Mouse (Mus musculus) granulocyte monocyte progenitor cell, adult 5-6 weeks (primary cell): ENCODE measurements around the gene Sgce. TPM values are rescaled to one million over a fixed set of nuclear protein-coding genes. Genes with fewer than 3 reads are reported as not detected.

Source experiments
- ATAC-seq: replicated peaks from 2 replicates; pipeline ENCODE4 v1.8.0; 2016; ENCODE audit warnings: mild to moderate bottlenecking, moderate TSS enrichment, inconsistent platforms; ENCODE audit not compliant: poor library complexity, severe bottlenecking
- total RNA-seq, 2 experiments: library from RNA; stranded (forward) in 1 of 2; stranded (reverse) in 1 of 2; fragments of 200-712, 200-1000 nt in 1 of 2; fragments of >200 nt in 1 of 2; fragmentation: Nextera tagmentation in 1 of 2; gene quantifications; 2 replicates each; pipeline ENCODE4 v1.2.3; 2014 to 2017

Sgce gene
- total RNA-seq, 2 experiments from 2014 or later = 2.3 TPM; not detected in 1

GRCm38 (mm10) chr6:4723998-4724757 lies 22.8 kb downstream of the Sgce start:
- no peak for ATAC-seq

- no peak for ATAC-seq
Measured at GRCm38 (mm10) chr6:4722739-4723138, 24.3 kb downstream of the Sgce start.

GRCm38 (mm10) chr6:4722142-4722541 lies 24.9 kb downstream of the Sgce start:
- no peak for ATAC-seq

GRCm38 (mm10) chr6:4717344-4717743 lies 29.7 kb downstream of the Sgce start:
- no peak for ATAC-seq

- no peak for ATAC-seq
Measured at GRCm38 (mm10) chr6:4716171-4716570, 30.8 kb downstream of the Sgce start.

GRCm38 (mm10) chr6:4708971-4709370 lies 38.0 kb downstream of the Sgce start:
- no peak for ATAC-seq

- peak; percentile 69 for ATAC-seq
Measured at GRCm38 (mm10) chr6:4706415-4706814, 40.6 kb downstream of the Sgce start.

GRCm38 (mm10) chr6:4703908-4704307 lies 43.1 kb downstream of the Sgce start:
- no peak for ATAC-seq

- ATAC-seq = no peak
Measured at GRCm38 (mm10) chr6:4701641-4702040, 45.4 kb downstream of the Sgce start.

- no peak for ATAC-seq
Measured at GRCm38 (mm10) chr6:4695778-4696177, 51.2 kb downstream of the Sgce start.

- no peak for ATAC-seq
Measured at GRCm38 (mm10) chr6:4694672-4695231, 52.3 kb downstream of the Sgce start.

- no peak for ATAC-seq
Measured at GRCm38 (mm10) chr6:4693544-4693943, 53.5 kb downstream of the Sgce start.

- no peak for ATAC-seq
Measured at GRCm38 (mm10) chr6:4690438-4690837, 56.6 kb downstream of the Sgce start.

- no peak for ATAC-seq
Measured at GRCm38 (mm10) chr6:4684706-4685340, 62.2 kb downstream of the Sgce start.

- ATAC-seq = no peak
Measured at GRCm38 (mm10) chr6:4680576-4680975, 66.4 kb downstream of the Sgce start.

- ATAC-seq = no peak
Measured at GRCm38 (mm10) chr6:4679981-4680380, 67.0 kb downstream of the Sgce start.

GRCm38 (mm10) chr6:4677356-4677761 lies 69.6 kb downstream of the Sgce start:
- ATAC-seq = no peak

GRCm38 (mm10) chr6:4665154-4665553 lies 81.9 kb downstream of the Sgce start:
- peak; percentile 60 for ATAC-seq

GRCm38 (mm10) chr6:4664313-4664712 lies 82.7 kb downstream of the Sgce start:
- ATAC-seq = peak; percentile 94

GRCm38 (mm10) chr6:4663516-4663915 lies 83.5 kb downstream of the Sgce start:
- peak; percentile 26; the same call in 1 of the 2 replicates for ATAC-seq

GRCm38 (mm10) chr6:4658861-4659260 lies 88.1 kb downstream of the Sgce start:
- no peak for ATAC-seq

GRCm38 (mm10) chr6:4655924-4656323 lies 91.1 kb downstream of the Sgce start:
- no peak for ATAC-seq
